Mouse (Mus musculus): ENCODE results near the gene Cltc.

DNA sequence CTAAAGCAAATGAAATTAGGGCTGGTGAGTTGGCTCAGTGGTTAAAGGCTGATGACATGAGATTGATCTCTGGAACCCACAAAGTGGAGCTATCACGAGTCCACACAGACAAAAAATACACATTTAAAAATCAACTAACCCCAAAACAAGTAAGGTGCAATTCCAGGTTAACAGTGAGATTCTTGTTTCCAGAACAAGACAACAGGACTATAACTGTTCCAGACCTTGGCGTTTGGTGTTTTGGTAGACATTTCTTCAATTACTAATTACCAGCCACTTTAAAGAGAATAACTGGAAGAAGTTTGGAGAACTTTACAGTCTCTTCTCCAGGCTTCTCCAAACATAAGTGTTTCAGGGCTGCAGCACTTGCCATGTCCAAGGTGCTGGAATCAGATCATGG is 64.8 kb downstream of the Cltc start:
- TF ChIP-seq CTCF (IDR thresholded peaks at IDR 0.05; ENCODE audit: control insufficient read depth, insufficient read depth, insufficient replicate concordance, low read depth, low read length): no peak
- TF ChIP-seq POLR2A (IDR thresholded peaks at IDR 0.05; ENCODE audit: control insufficient read depth, low read depth, low read length): no peak

All from testis, adult 2 months (tissue).